Mouse (Mus musculus) liver, adult 2 months (tissue): Measurements from ENCODE around the gene Fbxo21.

Experiments used
- CTCF ChIP-seq: fragments of 200-500 bp; IDR thresholded peaks from 2 replicates; pipeline ENCODE4 v1.5.1; 2011; ENCODE audit warnings: low read depth, low read length, control low read depth
- POLR2A ChIP-seq: fragments of 200-500 bp; IDR thresholded peaks from 2 replicates; pipeline ENCODE4 v1.6.1; 2011; ENCODE audit warnings: low read length, control low read depth; ENCODE audit not compliant: insufficient read depth; ENCODE audit errors: extremely low read depth

DNA sequence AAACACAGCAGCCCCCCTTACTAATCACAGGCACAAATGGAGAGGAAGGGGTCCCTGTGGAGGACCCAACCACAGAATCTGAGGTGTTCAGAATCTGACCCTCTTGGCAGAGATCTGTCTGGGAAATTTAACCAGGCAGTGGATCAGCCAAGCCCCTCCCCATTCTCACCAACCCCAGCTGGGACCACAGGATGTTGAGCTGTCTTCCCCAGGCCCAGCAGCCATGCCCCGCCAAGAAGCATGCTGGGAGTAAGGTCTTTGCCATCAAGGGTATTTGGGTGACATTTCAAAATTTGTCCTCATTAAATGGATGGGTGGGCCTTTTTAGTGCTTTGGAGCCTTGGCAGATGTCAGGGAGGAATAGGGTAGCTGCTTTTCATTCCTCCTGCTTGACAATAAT is 22.1 kb upstream of the Fbxo21 start:
- no peak for TF ChIP-seq POLR2A
- TF ChIP-seq CTCF = no peak
